Mouse (Mus musculus): ENCODE measurements around the gene Tmem220.

The Tmem220 gene

GRCm38 (mm10) chr11:67061311-67061710 is 36.4 kb downstream of the Tmem220 start:
- no peak for DNase-seq (ENCODE audit: low read depth, low spot score)

GRCm38 (mm10) chr11:67062726-67063125 is 37.8 kb downstream of the Tmem220 start:
- no peak for DNase-seq (ENCODE audit: low read depth, low spot score)

GRCm38 (mm10) chr11:67067741-67068140 is 42.8 kb downstream of the Tmem220 start:
- DNase-seq (ENCODE audit: low read depth, low spot score): no peak

- no peak for DNase-seq (ENCODE audit: low read depth, low spot score)
Measured at GRCm38 (mm10) chr11:67072615-67073130, 47.7 kb downstream of the Tmem220 start.

GRCm38 (mm10) chr11:67075036-67075435 is 50.1 kb downstream of the Tmem220 start:
- no peak for DNase-seq (ENCODE audit: low read depth, low spot score)

GRCm38 (mm10) chr11:67076781-67077180 is 51.8 kb downstream of the Tmem220 start:
- DNase-seq (ENCODE audit: low read depth, low spot score): no peak

GRCm38 (mm10) chr11:67077435-67077834 is 52.5 kb downstream of the Tmem220 start:
- DNase-seq (ENCODE audit: low read depth, low spot score): no peak

- DNase-seq (ENCODE audit: low read depth, low spot score): no peak
Measured at GRCm38 (mm10) chr11:67078000-67078399, 53.0 kb downstream of the Tmem220 start, which contains the start of gene Myh3. TSS of gene Myh3 (plus strand) at chr11:67078300.

GRCm38 (mm10) chr11:67078888-67079287 is 53.9 kb downstream of the Tmem220 start:
- no peak for DNase-seq (ENCODE audit: low read depth, low spot score)

GRCm38 (mm10) chr11:67079740-67080139 is 54.8 kb downstream of the Tmem220 start:
- DNase-seq (ENCODE audit: low read depth, low spot score): no peak

- peak; percentile 64 for DNase-seq (ENCODE audit: low read depth, low spot score)
Measured at GRCm38 (mm10) chr11:67080168-67080567, 55.2 kb downstream of the Tmem220 start.

- peak; percentile 66 for DNase-seq (ENCODE audit: low read depth, low spot score)
Measured at GRCm38 (mm10) chr11:67081125-67081649, 56.2 kb downstream of the Tmem220 start.

- no peak for DNase-seq (ENCODE audit: low read depth, low spot score)
Measured at GRCm38 (mm10) chr11:67082188-67082587, 57.2 kb downstream of the Tmem220 start.

GRCm38 (mm10) chr11:67082793-67083192 is 57.8 kb downstream of the Tmem220 start:
- no peak for DNase-seq (ENCODE audit: low read depth, low spot score)

- DNase-seq (ENCODE audit: low read depth, low spot score): no peak
Measured at GRCm38 (mm10) chr11:67083239-67083638, 58.3 kb downstream of the Tmem220 start.

GRCm38 (mm10) chr11:67083712-67084340 is 58.9 kb downstream of the Tmem220 start:
- no peak for DNase-seq (ENCODE audit: low read depth, low spot score)

All from forelimb bud, embryonic 11.5 days (tissue).